Mouse (Mus musculus): ENCODE measurements around the gene Mdm4.
A peak's percentile ranks its signal among the peaks of the same experiment; 100 is the strongest.
"Not testable (repeated sequence)": the region's sequence is repeated elsewhere in the genome, so short reads cannot be mapped to it uniquely, and the experiment has no call there.

Mdm4 gene

DNA sequence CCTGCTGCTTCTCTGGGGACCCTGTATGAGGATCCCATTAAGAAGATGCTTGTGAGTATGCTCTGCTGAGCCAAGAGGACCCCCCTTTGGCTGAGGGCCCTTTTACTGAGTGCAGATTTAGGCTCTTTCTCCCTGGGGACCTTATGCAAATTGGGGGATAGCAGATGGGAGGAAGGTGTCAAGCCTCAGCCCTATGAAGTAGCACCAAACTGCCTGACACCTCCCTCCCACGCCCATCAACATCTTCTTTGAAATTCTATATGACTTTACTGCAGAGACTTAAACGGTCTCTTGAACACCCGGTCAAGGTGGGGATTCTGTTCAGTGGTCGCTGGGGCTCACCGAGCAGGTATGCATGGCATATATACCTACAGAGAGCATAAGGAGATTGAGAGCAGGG, 22.7 kb upstream of the Mdm4 start:
- DNase-seq (ENCODE audit: low spot score) = no peak

DNA sequence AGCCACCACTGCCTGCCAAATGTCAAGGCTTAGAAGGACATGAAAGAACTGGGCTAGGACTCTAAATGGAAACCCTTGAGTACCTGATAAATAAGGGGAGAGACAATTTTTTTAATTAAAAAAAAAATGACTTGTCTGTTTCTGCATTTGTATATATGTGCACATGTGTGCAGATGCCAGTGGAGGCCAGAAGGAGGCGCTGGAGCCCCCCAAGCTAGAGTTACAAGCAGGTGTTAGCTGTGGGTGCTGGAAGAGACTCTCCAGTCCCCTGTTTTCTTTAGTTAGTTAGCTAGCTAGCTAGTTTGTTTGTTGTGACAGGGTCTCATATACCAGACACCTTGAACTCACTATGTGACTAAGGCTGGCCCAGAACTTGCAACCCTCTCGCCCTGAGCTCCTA, 21.5 kb upstream of the Mdm4 start:
- DNase-seq (ENCODE audit: low spot score) = no peak

DNA sequence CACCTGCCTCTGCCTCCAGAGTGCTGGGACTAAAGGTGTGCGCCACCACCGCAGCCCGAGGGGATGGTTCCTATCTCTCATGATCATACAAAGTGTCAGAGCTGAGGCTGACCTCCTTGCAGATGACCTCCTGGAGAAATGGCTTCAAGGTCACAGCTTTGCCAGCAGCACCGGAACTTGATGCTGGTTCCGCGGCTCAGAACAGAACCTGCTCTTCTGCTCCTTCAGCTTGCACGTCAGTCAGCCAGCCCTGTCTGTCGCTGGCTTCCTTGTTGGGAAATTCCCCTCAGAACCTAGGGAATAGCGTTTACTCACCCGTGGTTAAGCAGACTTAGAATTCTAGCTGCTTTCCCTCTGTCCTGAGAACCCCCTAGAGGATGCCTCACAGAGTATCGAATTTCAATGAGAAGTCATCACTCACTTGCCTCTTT, 19.7 kb upstream of the Mdm4 start:
- no peak for DNase-seq (ENCODE audit: low spot score)

DNA sequence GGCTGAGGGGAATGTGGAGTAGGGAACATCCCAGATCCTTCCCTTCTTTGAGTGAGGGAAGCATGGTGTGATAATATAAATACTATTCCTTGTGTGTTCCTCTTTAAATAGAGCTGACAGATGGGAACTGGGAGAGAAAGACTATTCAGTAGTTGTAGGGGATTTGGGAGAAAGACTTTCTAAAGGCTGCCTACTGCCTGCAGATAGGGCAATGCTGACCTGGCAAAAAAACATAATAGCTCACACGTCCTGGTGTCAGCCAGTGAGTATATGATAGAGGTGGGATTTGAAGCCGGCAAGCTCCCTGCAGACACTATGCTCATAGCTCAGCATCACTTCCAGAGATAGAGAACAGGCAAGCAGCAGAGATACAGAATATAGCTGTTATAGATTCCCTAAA, 18.3 kb upstream of the Mdm4 start:
- no peak for DNase-seq (ENCODE audit: low spot score)

DNA sequence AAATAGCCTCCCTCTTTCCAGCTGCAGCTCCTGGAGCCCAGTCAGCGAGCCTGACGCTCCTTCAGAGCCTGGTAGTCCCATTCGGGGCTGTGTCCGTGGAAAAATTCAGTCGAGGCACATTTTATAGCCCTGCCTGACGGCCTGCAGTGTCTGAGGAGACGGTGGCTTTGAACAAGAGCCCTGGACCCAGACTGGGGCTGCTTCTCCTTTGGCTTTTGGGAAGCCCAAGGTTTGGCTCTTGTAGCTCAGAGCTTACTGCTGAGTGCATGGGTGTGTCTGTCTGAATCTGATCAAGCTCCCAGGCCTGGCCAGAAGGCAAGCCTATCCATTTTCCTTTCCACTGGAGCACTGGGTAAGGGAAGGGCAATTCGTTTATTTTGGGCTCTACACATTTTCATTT, 17.2 kb upstream of the Mdm4 start:
- DNase-seq (ENCODE audit: low spot score) = no peak

DNA sequence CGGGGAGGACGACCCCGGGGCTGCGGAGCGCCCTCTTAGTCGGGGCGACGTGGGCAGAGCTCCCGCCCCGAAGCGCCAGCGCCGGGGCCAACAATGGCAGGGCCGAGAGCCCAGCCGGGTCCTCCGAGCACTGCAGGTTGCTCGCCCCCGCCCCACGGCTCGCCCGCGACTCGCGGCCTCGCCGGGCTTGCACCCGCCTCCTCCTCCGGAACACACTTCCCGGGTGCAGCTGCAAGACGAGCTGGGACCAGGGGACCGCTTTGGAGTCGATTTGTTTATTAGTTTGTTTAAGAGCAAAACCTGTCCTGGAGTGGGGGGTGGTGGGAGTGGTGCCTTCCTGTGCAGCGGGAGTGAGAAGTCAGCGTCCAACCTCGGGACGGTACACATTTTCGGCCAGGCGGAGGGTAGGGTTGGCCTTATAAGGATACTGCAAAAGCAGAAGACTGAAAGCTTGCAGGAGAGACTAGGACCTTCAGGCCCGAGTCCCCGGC, 16.1 kb upstream of the Mdm4 start:
- DNase-seq (ENCODE audit: low spot score) = no peak

DNA sequence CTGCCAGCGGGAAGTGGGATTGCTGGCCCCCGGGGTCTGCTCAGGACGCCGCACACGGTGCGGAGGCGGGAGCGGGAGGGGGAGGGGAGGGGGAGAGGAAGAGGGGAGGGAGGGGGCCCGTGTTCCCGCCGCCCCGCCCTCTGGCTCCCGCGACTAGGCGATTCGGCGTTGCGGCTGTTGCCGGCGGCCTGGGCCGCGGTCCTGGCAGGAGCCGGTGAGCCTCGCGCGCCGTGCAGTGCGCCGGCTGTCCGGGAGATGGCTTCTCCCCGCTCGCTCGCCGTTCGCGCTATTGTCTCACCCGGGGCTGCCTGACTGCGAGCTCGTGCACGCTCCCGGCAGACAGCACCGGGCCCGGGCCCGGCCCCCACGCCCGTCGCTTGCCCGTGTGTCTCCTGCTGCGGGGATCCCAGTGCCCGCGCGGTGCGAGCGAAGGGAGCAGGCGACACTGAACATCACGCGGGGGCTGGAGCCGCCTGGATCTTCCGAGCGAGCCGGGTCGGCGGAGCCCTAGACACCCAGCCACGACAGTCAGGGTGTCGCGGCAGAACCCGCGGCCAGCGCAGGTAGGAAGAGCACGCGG, 15.6 kb upstream of the Mdm4 start:
- DNase-seq (ENCODE audit: low spot score) = no peak

DNA sequence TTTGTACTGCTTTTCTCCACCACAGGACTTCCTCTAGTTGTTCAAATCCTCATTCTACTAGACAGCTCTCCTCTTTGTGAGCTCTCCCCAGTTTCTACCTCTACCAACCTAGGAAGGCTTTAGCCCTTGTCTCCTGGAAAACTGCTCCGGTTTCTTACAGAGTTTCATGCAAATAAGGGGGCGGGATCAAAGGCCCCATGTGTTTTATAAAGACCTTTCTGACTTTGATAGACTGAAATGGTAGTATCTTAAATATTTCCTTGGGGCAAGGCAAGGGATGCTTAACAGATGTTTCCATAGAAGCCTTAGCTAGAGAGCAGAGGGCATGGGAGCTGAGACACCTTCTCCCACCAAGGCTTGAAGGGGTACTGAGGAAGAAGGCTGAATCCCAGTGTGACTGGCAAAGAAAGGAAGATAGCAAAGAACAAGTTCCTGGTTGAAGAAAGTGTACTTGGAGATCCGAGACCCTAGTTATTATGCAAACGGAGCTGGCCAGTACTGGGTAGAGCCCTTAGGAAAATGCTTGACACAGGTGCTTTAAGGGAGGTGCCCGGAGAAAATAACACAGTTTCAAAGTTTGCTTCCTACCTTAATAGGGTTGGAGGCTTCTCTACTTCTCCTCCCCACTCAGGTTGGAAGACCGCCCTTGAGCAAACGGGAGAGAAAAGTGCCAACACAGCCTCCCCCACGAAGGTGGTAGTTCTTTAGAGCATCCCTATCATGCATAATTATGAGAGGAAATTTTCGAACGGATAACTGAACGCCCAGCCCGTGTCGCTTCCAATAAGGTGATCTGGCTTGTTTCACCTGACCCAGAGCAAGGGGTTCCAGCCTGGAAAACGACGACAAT, 14.9 kb upstream of the Mdm4 start, which contains the start of gene Pik3c2b:
TSS of gene Pik3c2b (plus strand) at position 657 of the 850 bp plus-strand sequence.
- DNase-seq (ENCODE audit: low spot score) = no peak

DNA sequence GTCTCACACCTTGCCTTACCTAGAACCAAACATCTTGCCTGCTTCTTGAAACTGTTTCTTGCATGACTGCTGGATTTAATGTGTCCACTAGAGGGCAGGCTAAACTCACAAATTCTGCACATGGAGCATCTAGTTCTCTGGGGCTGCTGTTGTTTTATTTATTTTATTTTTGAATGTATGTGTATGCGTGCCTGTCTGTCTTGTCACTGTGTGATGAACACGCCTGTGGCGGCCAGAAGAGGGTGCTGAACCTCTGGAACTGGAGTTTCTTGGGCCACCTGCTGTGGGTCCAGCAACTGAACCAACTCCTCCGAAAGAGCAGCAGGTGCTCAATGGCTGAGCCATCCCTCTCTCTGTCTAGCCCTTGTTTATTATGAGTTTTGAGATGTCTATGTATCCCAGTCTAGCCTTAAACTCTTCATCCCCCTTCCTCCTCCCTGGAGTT, 9.2 kb upstream of the Mdm4 start:
- peak; percentile 74 for DNase-seq (ENCODE audit: low spot score)

DNA sequence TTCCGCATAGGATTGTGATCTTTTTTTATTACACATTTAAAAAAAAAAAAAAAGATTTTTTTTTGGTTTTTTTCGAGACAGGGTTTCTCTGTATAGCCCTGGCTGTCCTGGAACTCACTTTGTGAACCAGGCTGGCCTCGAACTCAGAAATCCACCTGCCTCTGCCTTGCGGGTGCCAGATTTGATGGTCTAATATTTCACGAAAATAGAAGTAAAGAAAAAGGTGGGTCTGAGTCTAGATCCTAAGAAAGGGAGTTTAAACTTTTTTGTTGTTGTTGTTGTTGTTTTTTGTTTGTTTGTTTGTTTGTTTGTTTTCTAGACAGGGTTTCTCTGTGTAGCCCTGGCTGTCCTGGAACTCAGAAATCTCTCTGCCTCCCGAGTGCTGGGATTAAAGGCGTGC, 4.3 kb upstream of the Mdm4 start:
- DNase-seq (ENCODE audit: low spot score) = not testable (repeated sequence)

DNA sequence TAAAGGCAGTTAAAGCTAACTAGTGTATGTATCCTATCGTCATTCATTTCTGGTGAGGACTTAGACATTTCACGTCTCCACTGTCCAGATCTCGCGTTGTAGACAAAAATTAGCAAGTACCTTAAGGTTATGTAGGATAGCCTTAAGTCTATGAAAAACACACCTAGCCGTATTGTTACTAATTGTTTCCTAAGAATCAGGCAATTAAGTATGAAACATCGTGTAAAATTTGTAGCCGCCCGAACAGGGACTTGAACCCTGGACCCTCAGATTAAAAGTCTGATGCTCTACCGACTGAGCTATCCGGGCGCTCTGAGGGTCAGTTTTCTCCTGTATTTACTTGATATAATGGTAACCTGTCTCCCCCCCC, 3.7 kb upstream of the Mdm4 start:
- peak; percentile 61 for DNase-seq (ENCODE audit: low spot score)

DNA sequence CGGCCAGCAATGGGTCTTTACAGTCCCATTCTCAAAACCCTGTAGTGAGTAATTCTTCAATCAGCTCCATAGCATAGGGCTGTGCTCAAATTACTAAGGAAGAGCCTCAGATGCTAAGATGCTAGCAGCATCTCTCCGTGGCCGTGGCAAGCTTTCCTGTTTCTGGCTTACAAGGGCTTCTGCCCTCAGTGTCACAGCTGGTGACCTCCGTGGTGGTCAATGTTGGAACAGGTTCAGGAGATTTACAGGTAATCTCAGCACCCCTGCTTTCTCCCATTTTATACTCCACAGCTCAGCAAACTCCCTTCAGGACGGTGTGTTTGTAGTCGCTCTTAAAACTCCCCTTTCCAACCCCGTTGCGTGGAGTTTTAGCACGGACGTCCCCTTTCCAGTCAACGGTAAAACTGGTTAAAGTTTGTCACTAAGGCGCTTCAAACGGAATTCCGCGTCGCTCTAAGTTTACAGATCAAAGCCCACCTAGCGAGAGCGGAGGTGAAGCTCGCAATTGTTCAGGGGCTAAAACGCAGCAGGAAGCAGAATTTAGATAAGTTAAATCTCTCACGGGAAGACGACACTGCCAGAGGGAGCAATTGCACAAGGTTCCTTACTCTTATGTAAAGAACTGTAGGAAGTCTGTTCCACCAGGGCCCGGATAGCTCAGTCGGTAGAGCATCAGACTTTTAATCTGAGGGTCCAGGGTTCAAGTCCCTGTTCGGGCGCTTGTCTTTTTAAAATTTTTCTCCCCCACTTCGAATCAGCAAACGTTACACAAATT, 3.1 kb upstream of the Mdm4 start:
- DNase-seq (ENCODE audit: low spot score) = peak; percentile 86

DNA sequence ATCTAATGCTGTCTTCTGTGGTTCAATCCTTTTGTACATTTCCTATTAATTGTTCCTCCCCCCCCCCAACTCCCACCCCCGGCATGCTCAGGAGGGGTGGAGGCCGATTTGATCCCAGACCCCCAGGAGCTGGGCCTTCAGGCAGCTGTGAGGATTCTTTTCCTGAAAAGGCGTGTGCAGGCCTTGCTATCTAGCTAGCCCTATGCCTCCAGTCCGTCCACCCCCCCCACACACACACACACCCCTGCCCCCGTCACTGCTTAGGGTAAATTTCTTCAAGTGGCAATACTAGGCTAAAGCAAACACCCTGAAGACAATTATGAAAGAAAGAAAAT, 2.6 kb upstream of the Mdm4 start:
- no peak for DNase-seq (ENCODE audit: low spot score)

DNA sequence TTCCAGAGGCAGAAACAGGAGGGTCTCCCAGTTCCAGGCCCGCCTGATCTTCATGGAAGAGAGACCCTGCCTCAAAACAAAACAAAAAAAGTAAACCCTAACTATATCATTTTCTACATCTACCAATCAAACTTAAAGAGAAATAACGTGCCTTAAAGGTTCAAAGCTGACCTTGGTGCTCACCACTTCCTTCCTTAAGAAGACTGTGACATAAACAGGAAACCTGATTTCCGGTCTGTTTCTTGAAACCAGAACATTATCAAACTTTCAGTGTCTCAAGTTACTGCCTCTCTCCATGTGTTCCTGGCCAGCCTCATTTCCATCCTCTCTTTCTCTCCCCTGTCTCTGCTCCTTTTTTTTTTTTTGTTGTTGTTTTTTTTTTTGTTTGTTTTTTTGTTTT, 617 bp downstream of the Mdm4 start:
- no peak for DNase-seq (ENCODE audit: low spot score)

DNA sequence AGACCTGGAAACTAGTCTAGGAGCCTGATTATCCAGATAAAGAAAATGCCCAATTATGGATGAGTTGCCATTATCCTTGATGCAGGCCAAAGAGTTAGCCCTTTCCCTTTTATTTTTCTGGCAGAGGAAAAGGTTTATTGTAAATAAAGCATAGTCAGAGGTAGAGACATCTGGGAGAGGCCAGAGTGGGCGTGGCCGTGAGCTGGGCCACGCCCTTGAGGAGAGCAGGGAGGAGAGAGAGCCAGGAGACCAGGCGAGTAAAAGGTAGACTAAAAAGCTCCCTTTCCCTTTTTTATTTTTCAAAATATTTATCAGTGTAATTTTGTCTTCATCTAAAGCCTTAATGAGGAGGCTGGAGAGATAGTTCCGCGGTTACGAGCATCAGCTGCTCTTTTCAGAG, 2.4 kb downstream of the Mdm4 start:
- DNase-seq (ENCODE audit: low spot score) = peak; percentile 68

DNA sequence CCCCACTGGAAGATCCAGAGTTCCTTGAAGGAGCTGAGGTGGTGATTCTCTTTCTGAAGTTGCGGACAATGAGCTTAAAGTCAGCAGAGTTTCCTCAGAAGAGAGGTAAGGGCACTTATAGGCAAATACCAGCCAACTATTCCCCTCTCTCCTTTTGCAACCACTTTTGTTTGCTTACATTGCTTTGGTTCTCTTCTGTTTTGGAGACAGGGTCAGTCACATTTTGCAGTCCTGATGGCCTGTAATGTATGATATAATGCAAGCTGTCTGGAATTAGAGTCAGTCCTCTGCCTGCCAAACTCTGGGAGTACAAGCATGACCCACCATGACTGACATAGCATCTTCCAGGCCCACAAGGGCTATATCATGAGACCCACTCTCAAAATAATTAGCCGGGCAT, 3.2 kb downstream of the Mdm4 start:
- DNase-seq (ENCODE audit: low spot score) = no peak

DNA sequence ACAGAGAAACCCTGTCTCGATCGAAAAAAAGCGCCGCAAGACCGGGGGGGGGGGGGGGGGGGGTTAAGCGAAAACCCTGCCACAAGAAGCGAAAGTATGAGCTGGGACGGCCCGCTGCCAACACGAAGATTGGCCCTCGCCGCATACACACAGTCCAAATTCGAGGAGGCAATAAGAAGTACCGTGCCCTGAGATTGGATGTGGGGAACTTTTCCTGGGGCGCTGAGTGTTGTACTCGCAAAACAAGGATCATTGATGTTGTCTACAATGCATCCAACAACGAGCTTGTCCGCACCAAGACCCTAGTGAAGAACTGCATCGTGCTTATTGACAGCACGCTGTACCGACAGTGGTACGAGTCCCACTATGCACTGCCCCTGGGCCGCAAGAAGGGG, 4.6 kb downstream of the Mdm4 start:
- DNase-seq (ENCODE audit: low spot score) = not testable (repeated sequence)

DNA sequence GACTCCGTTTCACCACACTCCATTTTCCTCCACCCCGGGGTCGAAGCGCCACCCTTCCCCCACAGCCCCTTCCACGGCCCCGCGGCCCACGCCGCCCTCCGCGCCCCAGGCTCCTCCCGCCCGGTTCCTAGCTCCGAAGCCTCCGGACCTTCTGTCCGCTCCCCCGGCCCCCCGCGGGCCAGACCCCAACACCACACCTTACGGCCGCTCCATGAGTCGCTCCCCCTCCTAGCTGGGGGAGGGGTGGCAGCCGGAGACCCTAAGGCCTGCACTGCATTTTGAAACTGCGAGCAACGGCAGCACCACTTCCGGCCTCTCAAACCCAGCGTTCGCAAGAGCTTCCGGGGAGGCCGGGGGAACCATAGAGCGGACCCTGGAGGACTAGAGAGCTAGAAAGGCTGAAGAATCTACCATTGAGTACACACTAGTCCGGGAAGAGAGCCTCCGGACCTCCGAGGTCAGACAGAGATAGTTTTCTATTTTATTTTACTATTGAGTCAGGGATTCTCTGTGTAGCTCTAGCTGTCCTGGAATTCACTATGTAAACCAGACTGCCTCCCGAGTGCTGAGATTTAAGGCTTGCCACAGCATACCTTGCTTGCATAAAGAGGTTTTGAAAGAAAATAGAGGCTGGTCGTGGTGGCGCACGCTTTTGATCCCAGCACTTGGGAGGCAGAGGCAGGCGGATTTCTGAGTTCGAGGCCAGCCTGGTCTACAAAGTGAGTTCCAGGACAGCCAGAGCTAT, 5.1 kb downstream of the Mdm4 start:
- peak; percentile 91 for DNase-seq (ENCODE audit: low spot score)

DNA sequence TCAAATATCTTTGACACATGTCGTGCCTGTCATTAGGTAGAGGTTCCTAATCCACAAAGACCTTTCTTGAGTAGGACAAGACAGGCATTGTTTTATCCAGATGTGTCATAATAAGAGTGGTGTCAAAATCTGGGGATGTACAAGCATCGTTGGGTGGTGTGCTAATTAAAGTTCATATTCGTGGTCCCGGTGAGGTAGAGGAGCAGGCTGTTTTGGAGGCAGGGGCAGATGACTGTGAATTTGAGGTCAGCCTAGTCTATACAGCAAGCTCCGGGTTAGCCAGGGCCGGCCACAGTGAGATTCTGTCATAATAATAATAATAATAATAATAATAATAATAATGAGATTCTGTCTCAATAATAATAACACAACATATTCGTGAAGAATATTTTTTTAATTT, 5.9 kb downstream of the Mdm4 start:
- DNase-seq (ENCODE audit: low spot score) = no peak

DNA sequence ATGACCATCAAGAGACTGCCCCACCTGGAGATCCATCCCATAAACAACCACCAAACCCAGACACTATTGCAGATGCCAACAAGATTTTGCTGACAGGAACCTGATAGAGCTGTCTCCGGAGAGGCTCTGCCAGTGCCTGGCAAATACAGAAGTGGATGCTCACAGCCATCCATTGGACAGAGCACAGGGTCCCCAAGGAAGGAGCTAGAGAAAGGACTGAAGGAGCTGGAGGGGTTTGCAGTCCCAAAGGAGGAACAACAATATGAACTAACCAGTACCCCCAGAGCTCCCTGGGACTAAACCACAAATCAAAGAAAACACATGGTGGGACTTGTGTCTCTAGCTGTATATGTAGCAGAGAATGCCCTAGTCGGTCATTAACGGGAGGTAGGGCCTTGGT, 6.6 kb downstream of the Mdm4 start:
- DNase-seq (ENCODE audit: low spot score) = not testable (repeated sequence)

DNA sequence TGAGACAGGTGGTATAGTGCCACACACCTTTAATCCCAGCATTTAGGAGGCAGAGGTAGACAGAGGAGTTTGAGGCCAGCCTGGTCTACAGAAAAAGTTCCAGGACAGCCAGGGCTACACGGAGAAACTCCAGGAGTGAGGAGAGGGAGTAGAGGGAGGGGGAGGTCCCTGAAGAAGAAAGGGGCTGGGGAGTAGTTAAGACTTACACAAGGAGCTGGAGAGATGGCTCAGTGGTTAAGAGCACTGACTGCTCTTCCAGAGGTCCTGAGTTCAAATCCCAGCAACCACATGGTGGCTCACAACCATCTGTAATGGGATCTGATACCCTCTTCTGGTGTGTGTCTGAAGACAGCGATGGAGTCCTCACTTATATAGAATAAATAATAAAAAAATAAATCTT, 8.4 kb downstream of the Mdm4 start:
- DNase-seq (ENCODE audit: low spot score) = not testable (repeated sequence)

DNA sequence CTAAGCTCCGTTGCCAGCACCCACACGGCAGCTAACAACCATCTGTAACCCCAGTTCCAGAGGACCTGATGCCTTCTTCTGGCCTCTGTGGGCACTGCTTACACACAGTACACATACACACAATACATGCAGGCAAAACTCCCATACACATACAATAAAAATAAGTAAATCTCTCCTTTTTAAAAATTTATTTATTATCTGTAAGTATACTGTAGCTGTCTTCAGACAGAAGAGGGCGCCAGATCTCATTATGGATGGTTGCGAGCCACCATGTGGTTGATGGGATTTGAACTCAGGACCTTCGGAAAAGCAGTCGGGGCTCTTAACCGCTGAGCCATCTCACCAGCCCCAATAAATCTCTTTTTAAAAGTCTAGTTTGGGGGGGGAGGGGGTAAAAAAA, 9.0 kb downstream of the Mdm4 start:
- no peak for DNase-seq (ENCODE audit: low spot score)
